Mouse (Mus musculus) embryo, embryonic 10 days (tissue): ENCODE results near the gene Lhb.
"Not testable (repeated sequence)": the region's sequence is repeated elsewhere in the genome, so short reads cannot be mapped to it uniquely, and the experiment has no call there.

Source experiments
- DNase-seq: peaks from one replicate; pipeline ENCODE4 v3.0.0-alpha.2; 2015; ENCODE audit warnings: low spot score

Lhb gene

GRCm38 (mm10) chr7:45455932-45456696, 35.5 kb downstream of the Lhb start:
- DNase-seq: no peak

- no peak for DNase-seq
These were observed 36.1 kb downstream of the Lhb start for GRCm38 (mm10) chr7:45456721-45457203.

- peak; percentile 30 for DNase-seq
These were observed 36.8 kb downstream of the Lhb start for GRCm38 (mm10) chr7:45457204-45458060.

- DNase-seq: peak; percentile 85
These were observed 38.3 kb downstream of the Lhb start for GRCm38 (mm10) chr7:45458748-45459563.

- DNase-seq: peak; percentile 99
These were observed 39.0 kb downstream of the Lhb start, which contains the start of gene Ftl1 for GRCm38 (mm10) chr7:45459564-45460140. Gene Ftl1, minus strand, starts transcription at chr7:45459884.

GRCm38 (mm10) chr7:45460377-45460776, 39.8 kb downstream of the Lhb start:
- DNase-seq: no peak

- peak; percentile 76 for DNase-seq
These were observed 40.3 kb downstream of the Lhb start for GRCm38 (mm10) chr7:45460860-45461314.

GRCm38 (mm10) chr7:45461326-45461725, 40.7 kb downstream of the Lhb start:
- DNase-seq: peak; percentile 21

DNA sequence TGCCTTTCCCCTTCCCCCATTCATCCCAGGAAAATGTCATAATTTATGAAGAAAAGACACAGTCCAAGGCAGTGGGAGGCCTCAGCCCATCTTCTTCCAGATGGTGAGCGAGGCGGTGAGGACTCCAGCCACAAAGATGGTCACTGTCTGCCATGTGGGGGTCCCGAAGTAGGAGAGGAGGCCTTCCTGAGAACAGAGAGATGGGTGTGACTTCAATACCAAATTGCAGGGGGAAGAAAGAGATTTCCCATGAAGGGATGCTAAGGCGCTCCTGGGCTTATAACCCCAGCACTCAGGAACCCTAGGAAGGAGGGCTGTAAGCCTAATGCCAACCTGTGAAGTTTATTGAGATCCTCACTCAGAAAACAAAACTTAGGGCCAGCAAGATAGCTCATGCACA, 41.2 kb downstream of the Lhb start:
- DNase-seq: no peak

DNA sequence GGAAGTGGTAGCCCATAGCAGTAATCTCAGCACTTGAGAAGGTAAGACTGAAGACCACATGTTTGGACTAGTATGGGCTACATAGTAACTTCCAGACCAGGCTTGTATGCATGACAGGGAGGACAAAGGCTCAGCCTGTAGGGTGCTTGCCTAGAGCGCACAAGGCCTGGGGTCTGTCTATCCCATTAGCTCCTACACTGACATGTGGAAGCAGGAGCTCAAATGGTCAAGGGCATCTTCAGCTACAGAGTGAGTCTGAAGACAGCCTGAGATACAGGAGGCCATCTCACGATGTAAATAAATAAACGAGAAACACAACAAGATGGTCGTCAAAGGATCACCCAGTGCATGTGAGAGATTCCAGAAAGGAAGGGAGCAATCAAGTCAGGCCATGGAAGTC, 41.7 kb downstream of the Lhb start:
- no peak for DNase-seq

GRCm38 (mm10) chr7:45462868-45463267, 42.2 kb downstream of the Lhb start:
- DNase-seq: not testable (repeated sequence)

DNA sequence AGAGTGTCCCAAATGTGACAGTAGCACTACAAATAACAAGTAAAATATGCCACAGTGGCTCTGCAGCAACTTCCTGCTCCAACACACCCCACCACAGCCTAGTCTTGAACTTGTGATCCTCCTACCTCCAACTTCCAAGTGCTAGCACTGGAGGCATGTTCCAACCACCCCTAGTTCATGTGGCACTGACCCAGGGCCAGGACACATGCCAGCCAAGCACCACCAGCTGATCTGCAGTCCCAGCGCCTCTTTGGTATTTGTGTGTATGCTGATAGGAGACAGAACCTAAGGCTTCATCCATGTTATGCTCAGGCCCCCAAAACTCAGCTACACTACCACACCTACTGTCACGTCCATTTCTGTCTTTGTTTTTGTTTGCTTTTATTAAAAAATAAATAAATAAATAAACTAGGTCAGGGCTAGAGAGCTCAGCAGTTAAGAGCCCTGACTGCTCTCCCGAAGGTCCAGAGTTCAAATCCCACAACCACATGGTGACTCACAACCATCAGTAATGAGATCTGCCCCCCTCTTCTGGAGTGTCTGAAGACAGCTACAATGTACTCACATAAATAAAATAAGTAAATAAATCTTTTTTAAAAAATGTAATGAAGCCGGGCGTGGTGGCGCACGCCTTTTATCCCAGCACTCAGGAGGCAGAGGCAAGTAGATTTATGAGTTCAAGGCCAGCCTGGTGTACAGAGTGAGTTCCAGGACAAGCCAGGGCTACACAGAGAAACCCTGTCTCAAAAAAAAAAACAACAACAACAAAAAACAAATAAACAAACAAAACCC, 43.6 kb downstream of the Lhb start:
- no peak for DNase-seq

DNA sequence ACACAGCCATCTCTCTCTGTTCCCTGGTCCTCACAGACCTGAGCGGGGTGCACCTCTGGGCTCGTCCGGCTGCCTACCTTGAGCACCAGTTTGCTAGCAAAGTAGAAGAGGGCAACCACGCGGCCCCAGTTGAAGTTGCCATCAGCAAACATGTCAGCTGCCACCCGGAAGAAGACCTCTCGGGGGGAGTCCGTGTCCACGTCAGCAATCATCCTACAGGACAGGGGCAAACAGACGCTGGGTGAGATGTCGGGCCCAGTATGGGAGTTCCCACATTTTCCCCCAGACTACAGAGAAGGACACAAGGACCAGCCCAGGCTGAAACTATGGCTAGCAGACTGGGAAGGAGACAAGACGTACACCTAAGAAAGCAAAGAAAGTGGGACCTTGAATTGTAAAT, 44.5 kb downstream of the Lhb start:
- DNase-seq: no peak

DNA sequence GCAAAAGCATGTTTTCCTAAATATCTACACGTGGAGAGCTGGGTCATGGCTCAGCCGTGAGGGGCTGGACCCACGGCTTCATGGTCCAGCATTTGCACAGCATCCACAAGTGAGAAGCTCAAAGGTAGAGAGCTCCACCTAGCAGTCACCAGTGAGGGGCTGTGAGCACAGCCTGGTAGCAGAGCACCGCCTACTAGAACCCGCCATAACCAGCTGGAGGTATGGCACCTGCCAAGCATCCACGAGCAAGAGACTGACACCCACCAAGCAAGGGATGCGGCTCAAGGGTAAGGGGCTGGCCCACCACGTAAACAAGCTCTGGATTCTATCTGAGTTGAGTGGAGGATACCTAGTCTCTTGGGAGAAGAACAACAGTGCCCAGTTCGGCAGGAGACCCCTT, 44.9 kb downstream of the Lhb start:
- no peak for DNase-seq

GRCm38 (mm10) chr7:45466283-45467089, 45.9 kb downstream of the Lhb start, which contains the start of gene Bax:
Gene Bax, minus strand, starts transcription at chr7:45466898.
- DNase-seq: peak; percentile 99

DNA sequence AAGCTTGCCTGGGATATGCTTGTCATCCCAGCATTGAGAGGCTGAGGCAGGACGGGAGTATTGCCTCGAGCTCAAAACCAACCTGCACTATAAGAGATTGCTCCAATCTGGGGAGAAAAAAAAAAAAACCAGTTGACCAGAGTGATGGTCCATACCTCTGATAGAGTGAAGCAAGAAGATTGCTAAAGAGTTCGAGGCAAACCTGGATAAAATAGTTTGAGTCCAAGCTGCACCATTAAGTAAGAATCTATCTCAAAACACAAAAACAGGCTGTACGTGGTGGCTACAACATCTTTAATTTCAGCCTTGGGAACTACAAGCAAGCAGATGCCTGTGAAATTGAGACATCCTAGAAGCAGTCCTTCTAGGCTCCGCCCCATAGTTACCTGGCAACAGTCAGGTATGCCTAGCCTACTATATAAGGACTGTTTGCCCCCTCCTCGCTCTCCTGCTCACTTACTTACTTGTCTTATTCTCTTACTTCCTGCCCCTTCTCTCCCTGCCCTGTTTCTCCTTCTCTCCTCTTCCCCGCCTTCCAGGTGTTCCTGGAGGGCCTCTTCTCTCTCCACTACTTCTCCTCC, 46.6 kb downstream of the Lhb start:
- peak; percentile 29 for DNase-seq

- DNase-seq: peak; percentile 77
These were observed 50.2 kb downstream of the Lhb start for GRCm38 (mm10) chr7:45470869-45471268.
